Mouse (Mus musculus): ENCODE measurements around the gene Nek2.

The Nek2 gene

DNA sequence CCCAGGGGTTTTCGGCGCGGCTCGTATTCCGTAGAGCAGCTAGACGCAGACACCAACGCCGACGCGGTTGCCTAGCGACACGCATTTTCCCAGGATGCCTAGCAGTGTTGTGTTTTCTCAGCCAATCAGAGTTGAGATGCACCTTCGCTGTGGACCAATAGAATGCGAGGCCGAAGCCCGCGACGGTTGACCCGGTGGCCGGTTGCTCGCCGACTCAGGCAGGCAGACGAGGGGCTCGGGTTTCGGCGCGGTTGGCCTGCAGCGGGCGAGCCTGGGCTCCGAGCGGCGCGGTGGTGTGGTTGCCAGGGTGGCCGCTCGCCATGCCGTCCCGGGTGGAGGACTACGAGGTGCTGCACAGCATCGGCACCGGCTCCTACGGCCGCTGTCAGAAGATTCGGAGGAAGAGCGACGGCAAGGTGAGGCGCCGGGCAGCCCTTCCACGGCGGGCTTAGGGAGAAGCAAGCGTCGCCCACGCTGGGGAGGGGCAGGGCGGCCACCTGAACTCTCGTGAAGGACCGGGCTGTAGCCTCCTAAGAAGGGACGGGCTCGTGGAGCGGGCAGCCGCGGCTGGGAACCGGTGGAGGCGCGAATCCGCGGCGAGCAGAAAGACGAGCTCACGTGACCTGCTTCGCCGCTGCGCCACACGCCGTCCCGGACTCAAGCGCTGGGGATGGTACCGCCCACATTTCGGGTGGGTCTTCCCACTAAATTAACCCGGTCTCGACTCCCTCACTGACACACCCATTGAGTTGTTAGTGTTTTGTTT lies at the start of gene Nek2:
Gene Nek2, plus strand, starts transcription at position 119 of the 766 bp plus-strand sequence.
- peak; percentile 93 for DNase-seq

GRCm38 (mm10) chr1:191774106-191774505 lies 47.1 kb upstream of the Nek2 start:
- no peak for DNase-seq

- DNase-seq = no peak
These were observed 46.1 kb upstream of the Nek2 start for GRCm38 (mm10) chr1:191775116-191775515.

DNA sequence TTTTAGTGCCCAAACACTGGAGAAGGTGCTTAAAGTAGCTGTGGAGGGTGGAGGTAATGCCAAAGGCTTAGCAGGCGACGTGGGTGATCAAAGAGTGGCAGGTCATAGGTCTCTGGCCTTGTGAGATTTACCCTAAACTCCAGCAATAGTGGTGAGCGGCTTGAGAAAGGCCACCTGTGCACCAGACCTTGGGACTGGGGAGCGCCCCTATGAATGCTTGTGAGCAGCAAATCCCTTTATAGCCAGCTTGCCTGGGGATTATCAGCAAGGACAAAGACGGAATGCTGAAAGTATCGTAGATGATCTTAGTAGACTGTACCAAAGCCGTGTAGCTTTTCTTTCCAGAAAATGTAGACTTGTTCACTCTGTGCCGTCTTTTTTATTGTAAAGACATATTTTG lies 43.7 kb upstream of the Nek2 start:
- DNase-seq = no peak

- no peak for DNase-seq
These were observed 40.8 kb upstream of the Nek2 start for GRCm38 (mm10) chr1:191780470-191780869.

DNA sequence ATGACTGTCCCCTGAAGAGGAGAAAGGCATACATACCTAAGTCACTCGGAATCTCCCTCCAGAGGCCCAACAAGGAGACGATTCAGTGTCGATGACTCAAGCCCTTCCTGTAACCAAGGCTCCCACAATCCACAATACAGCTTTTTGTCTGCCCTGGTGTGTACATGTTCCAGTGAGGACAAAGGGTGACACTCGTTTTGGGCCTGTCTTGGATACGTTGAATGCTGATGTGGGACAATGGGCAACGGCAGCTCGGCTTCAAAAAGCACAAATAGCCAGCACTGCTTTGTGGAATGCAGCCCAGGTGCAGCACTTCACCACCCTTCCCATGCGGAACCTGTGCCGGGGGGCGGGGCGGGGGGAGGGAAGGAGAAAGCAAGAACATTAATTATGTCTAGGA lies 36.1 kb upstream of the Nek2 start:
- DNase-seq = no peak

- DNase-seq = no peak
These were observed 35.0 kb upstream of the Nek2 start for GRCm38 (mm10) chr1:191786255-191786654.

GRCm38 (mm10) chr1:191787379-191787778 lies 33.9 kb upstream of the Nek2 start:
- no peak for DNase-seq

DNA sequence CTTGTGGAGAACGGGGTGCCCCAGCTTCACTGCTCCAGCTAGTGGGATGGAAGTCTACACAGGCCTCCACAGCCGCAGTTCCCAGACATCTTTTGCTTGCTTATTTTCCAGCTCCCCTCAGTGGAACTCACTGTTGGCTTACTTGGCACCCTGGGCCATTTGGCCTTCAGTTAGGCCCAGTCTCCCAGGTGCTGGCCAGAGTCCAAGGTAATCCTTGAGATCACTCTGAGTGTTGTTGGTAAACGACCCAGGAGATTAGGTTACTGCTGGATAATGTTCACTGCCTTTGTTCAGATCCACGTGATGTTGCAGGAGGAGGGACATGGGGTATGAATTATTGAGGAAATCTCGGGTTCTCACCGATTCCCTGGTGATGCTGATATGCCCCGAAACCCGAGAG lies 28.3 kb upstream of the Nek2 start:
- DNase-seq = no peak

DNA sequence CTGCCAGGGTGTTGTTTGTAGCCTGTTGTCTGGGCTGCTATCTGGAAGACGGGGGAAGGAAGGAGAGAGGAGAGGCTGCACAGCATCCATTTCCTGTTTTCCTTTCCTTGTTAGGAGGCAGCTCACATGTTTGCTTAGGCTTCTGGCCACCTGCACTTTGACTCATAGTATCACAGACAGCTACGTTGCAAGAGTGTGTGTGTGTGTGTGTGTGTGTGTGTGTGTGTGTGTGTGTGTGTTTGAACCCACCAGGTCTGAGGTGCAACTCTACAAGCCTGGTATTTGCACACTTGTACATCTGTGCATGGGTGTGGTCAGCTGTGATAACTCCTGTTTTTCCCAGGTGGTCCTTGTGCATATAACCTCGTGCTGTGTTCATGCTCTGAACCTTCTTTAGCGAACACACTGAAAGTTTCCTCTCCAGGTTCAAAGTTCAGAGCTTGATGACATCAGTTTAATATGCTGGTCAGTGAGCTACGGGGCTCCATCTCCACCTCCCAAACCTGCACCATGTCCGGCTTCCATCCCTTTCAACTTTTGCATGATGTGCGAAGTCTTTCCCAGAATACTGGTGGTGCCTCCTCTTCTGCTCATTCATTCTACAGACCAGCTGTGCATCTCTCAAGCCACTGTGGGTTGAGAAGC lies 27.2 kb upstream of the Nek2 start:
- DNase-seq = no peak

DNA sequence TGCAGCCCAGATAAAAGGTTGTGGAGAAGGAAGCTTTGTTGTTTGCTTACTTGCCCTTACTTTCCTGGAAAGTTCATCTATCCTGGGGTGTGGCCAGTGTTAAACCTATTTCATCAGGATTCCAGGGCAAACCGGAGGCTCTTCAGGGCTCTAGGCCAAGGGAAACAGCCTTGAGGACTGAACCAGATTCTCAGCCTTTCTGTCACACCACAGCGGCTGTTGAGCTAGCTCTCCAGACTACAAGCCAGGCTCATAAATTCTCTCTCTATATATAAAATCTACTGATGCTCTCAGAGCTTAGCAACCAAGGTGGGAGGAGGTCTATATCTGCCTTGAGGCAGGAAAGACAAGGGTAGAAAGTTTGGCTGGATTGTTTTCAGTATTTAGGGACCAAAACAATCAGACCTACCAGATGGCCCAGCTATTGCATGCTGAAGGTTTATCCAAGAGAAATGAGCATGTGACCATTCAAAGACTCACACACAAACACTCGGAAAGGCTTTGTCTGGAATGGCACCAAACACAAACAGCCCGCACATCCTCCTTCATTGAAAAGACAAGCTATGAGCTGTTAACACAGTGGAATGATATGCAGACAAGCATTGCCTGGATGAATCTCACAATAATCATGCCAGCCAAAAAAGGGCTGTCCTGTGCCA lies 24.9 kb upstream of the Nek2 start:
- no peak for DNase-seq

- DNase-seq = no peak
These were observed 19.0 kb upstream of the Nek2 start for GRCm38 (mm10) chr1:191802093-191802819.

GRCm38 (mm10) chr1:191802820-191803655 lies 18.2 kb upstream of the Nek2 start:
- DNase-seq = no peak

DNA sequence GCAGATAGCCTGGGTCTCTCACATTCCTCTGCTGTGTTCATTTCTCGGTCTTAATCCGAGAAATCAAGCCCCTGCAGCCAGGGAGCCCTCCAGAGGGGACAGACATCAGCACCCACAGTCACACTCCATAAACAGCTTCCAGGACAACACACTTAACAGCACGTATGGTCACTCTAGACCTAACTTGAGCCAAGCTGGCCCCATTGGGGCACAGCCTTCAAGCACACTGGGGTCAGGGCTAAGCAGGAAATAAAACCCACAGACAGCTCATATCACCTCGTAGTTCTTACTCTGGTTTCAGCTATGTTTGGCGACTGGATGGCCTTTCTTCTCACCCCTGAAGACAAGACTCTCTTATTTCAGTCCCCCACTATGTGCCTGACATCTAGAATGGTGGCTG lies 16.5 kb upstream of the Nek2 start:
- no peak for DNase-seq

- DNase-seq = no peak
These were observed 15.5 kb upstream of the Nek2 start for GRCm38 (mm10) chr1:191805788-191806187.

GRCm38 (mm10) chr1:191806740-191807139 lies 14.5 kb upstream of the Nek2 start:
- no peak for DNase-seq

- no peak for DNase-seq
These were observed 13.3 kb upstream of the Nek2 start for GRCm38 (mm10) chr1:191807979-191808378.

- DNase-seq = peak; percentile 95
These were observed 12.5 kb upstream of the Nek2 start for GRCm38 (mm10) chr1:191808688-191809223.

DNA sequence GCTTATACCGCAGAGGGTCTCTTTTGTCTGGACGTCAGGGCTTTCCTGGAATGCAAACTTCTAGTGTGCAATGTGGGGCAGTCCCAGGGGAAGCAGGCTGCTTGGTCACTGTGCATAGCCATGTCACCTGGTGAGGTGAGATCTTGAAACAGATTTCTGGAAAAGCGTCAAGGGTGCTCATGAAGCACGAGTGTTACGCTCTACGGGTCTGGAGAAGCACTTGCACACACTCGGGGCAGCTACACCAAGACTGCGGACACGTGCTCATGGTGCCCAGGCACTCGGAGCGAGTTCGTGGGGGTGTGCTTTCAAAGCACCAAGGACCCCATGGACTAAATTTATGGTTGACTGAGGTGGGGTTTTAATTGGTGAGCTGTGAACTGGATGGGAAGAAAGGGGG lies 9.5 kb upstream of the Nek2 start:
- DNase-seq = no peak

DNA sequence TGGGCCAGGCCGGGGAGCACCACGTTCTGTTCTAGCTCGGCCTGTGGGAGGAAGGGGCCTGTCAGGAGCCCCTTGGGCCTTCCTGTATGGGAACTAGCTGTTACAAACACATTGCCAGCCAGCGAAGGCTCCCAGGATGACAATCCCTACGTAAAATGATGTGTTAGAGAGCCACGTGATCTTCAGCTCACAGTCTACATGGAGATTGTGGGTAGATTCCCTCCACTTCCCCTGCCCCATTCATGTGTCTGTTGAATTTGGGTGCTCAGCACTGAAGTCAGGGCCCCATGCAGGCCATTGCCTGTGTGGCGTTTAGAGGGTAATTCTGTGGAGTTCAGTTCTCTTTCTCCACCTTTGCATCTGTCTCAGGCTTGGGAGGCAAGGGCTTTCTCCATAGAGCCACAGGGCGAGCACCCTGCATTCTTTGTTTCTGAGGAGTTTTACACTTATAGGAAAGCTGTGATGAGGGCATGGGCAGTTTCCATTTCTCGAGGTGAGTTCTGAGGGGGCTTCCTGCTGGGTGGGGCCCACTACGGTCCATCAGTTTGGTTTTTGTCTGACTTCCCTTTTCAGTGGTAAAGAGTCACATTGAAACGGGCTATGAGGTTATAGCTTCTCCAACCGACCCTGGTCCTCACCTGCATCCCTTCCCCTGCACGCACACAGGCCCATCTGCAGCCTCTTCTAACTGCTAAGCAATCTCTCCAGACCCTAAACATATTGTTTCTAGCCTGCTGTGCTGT lies 8.1 kb upstream of the Nek2 start:
- no peak for DNase-seq

DNA sequence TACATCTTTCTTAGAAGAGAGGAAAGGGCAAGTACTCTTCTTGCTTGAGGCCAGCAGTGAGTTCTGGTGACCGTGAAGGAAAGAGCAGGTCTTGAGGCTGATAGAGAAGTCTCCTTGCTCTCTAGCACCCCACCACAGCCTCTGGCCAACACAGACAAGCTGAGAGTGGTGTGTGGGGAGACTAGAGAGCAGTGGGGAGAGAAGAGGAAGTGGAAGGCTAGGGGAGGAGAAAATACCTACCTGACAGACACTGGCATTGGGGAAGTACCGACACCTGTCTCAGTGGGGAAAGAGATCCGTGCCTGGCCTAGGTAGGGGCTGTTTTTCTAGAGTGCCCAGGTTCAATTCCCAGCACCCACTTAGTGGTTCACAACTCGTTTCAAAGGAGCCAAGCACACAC lies 7.0 kb upstream of the Nek2 start:
- no peak for DNase-seq

Data from cerebellum, adult 9-11 months (tissue).